Mouse (Mus musculus) stomach, postnatal 0 days (tissue): ENCODE results near the gene Acbd6.

Source experiments
- CTCF ChIP-seq: IDR thresholded peaks from 2 replicates; pipeline ENCODE4 v1.5.1; 2016; ENCODE audit warnings: antibody characterized with exemption, low read depth, mild to moderate bottlenecking, moderate library complexity
- EP300 ChIP-seq: optimal IDR thresholded peaks from 2 replicates; pipeline ENCODE3; 2016; ENCODE audit warnings: antibody characterized with exemption

DNA sequence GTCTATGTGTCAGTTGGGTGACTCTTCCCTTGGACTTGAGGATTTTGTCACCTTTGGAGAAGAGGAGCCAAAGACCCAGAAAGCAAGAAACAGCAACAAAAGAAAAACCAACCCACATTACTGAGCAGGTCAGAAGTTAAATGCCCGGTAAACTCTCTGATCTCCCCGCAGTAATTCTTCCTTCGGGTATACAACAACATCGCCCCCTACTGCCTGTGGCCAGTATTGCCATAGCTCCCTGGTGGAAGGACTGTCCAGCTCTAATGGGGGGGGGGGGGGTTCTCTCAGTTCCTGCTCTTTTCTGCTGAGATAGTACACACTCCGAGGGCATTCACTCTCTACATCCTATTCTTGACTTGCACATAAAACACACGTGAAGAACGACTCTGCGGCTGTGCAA, 163.5 kb downstream of the Acbd6 start:
- TF ChIP-seq CTCF: peak; percentile 58
- TF ChIP-seq EP300: no peak
